Mouse (Mus musculus) gastrocnemius, postnatal 10 days (tissue): ENCODE data around the gene Rtn4rl1. TPM values are rescaled to one million over a fixed set of nuclear protein-coding genes. Genes with fewer than 3 reads are reported as not detected.

ENCODE experiments used
- DNase-seq: peaks from one replicate; pipeline ENCODE4 v3.0.0; 2021; ENCODE audit warnings: mixed read lengths
- microRNA-seq, 2 experiments: library from miRNA; unstranded; fragments of <30 nt; microRNA quantifications; one replicate each; pipeline ENCODE4 v1.2.0; 2021
- total RNA-seq, 2 experiments: library from RNA; stranded (reverse); gene quantifications; 2 replicates each; pipeline ENCODE4 v1.2.3; 2021

Rtn4rl1 gene
- total RNA-seq, 2 experiments from 2014 or later: 3.2 to 3.8 TPM

DNA sequence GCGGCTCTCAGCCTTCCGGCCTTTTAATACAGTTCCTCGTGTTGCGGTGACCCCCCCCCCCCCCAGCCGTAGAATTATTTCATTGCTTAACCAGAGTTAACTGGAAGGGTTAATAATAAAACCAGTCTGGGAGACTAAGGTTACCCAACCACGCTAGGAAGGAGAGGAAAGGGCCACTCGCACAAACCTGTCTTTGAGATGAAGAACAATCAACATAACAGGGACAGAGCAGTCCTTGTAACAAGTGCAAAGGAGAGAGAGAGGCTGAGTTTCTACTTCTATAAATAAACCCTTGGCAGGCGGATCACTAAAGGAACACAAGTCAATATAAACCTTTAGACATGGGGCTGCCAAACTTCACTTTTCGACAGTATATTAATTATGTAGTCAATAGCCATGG is 104.0 kb downstream of the Rtn4rl1 start:
- no peak for DNase-seq

DNA sequence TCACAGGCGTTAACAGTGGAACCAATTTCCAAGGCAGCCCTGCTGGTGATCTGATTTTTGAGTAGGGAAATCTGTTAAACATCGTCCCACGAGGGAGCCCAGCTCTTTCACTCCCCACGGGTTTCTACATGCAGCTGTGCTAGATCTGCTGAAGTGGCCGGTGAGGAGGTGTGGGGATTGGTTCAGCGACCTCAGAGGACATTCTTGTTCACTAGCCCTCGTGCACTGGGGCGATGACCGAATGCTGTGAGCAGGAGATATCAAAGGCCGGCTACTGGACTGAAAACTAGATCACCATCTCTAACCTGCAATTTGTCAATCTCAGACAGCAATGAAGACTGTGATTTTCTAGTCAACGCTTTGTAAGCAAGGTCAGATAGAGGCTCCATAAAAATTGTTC is 104.9 kb downstream of the Rtn4rl1 start:
- DNase-seq: no peak

DNA sequence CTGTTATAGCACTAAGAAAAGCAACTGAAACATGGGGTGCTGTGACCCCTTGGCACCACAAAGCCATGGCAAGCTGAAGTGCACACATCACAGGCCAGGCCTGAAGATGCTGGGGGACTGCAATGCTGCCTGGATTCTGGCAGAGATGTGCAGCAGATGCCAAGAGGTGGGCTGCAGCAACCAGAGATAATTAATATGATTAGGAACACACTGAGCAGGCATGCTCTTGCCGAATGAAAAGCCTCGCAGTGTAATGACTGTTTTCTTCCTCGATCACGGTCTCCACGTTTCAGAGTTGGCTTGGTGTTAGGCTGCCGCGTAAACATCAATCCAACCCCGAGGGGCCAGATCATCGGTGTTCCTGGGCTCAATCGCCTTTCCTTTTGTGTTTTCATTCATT is 106.2 kb downstream of the Rtn4rl1 start:
- no peak for DNase-seq

DNA sequence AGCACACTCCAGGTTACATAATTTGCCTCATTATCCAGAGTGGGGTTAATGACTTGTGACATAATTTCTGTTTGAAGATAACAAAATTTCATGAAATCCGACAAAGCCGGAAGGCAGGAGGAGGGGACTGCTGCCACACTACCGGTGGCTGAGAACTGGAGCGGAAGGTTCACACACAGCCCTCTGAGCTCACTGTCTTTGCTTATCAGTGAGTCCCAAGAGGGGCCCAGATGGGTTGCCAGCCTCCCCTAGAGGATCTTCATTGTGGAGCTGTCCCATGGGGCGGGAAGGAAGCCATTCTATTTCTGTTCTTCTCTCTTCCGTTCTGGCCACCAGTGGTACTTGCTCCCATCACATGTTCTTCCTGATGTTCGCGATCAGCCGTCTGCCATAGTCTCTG is 107.4 kb downstream of the Rtn4rl1 start:
- no peak for DNase-seq

DNA sequence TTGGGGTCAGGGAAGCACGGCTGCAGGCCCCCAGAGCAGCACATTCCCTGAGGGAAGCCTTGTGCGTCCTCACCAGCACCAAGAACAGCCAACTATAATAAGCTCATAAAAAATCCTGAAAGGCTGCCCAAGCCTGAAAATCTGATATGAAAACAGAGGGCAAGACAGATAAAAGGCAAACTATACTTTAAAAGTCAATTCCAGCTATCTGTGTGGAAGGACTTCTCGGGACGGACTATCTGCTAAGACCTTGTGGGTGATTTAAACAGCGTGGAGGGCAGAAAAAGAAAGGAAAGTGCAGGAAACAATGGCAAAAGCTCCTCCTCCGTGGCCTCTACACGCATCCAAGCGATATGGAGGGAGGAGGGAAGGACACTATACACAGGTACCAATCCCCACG is 111.2 kb downstream of the Rtn4rl1 start:
- DNase-seq: no peak

DNA sequence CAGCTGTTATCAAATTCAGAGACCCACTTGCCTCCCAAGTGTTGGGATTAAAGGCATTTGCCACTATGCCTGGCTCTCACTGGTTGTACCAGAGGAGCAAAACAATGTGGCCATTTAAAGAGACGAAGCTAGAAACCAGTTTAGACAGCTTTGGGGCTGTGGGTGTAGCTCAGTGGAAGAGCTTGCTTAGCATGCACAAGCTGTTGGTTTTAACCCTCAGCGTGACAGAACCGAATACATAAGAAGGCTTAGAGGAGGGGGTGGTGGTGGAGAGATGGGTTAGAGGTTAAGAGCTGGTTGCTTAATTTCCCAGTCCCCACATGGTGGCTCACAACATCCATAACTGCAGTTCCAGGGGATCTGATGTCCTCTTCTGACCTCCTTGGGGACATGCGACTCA is 115.1 kb downstream of the Rtn4rl1 start:
- no peak for DNase-seq

DNA sequence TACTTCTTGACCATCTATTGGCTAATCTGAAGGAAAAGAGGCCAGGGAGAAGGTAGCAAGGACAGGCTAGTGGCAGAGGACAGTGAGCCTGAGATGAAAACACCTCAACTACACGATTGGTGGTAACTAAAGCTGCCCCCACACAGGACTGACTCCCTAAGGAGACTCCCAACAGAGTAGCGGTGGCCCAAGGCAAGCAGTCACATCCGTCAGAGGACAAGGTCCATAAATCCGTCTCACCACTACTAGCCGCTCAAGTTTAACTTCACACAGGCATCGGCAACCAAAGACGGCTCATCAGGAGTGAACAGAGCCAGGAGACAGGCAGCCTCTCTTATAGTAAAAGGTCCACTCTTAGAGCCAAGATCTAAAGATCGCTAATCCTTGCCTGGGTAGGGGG is 117.2 kb downstream of the Rtn4rl1 start:
- no peak for DNase-seq

DNA sequence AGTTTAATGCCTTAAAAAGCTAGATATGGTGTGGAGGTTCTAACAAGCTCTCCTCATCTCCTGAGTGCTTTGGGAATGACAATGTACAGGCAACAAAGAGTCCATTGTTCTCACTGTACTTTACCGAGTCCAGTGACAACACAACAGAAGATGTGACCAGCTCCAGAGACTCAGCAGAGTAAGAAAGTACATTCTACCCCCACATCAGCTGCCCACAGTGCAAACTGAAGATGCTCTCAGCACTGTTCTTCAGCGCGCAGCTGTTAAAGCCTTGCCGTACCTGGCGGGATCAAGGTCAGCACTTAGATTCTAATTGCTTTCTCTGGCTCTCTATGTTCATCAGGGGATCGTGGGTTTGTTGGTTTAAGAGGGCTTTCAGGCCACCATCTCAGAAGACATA is 118.2 kb downstream of the Rtn4rl1 start:
- no peak for DNase-seq

DNA sequence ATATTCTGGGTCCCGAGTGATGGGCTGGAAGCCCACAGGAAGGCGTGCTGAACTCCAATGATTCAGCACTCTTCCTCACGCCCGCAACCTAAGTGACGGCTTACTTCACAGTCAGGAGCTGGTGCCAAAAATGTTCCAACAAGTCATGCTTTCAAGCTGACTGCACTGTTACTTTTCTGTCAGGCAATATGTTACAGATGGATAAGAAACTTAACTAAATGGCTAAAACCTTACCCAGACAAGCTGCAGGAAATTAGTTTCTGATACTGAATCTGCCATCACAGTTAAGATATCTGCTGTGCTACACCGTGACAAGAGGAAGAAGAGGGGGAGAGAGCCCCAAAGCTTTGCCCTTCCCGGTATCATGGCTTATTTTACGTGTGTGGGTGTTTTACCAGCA is 120.3 kb downstream of the Rtn4rl1 start:
- DNase-seq: no peak

Small RNA genes lying within 50 kb of the gene (microRNA-seq; reads per million reads assigned to microRNA genes)
- 141 to 150 reads per million in 2 experiments for gene Mir132
- 2.5 to 7.3 reads per million in 2 experiments for gene Mir212

Other genes starting within 250 kb of the Rtn4rl1 start
- gene Hic1, start 24.3 kb upstream of the Rtn4rl1 start, total RNA-seq: 10 to 100 TPM; 21.1 to 27.1 TPM
- gene Ovca2, start 14.9 kb upstream of the Rtn4rl1 start, total RNA-seq: 1 to 10 TPM; 4.7 to 5.1 TPM
- 1 to 10 TPM; 8.3 to 8.4 TPM for gene Dph1, start 2.5 kb upstream of the Rtn4rl1 start, total RNA-seq
- gene Rpa1, start 154.5 kb downstream of the Rtn4rl1 start, total RNA-seq: 10 to 100 TPM; 56.8 to 59.3 TPM
- 1 to 10 TPM; 6.1 to 6.6 TPM for gene Smyd4, start 154.7 kb downstream of the Rtn4rl1 start, total RNA-seq
- 100 to 1,000 TPM; 134 to 239 TPM for gene Serpinf1, start 228.9 kb downstream of the Rtn4rl1 start, total RNA-seq
- gene Serpinf2, start 245.8 kb downstream of the Rtn4rl1 start, total RNA-seq: under 1 TPM in 1 of 2 experiments, not detected in 1; 0.56 TPM